Mouse (Mus musculus): ENCODE data around the gene Catsperd.
"Not testable (repeated sequence)": the region's sequence is repeated elsewhere in the genome, so short reads cannot be mapped to it uniquely, and the experiment has no call there.

Catsperd gene

DNA sequence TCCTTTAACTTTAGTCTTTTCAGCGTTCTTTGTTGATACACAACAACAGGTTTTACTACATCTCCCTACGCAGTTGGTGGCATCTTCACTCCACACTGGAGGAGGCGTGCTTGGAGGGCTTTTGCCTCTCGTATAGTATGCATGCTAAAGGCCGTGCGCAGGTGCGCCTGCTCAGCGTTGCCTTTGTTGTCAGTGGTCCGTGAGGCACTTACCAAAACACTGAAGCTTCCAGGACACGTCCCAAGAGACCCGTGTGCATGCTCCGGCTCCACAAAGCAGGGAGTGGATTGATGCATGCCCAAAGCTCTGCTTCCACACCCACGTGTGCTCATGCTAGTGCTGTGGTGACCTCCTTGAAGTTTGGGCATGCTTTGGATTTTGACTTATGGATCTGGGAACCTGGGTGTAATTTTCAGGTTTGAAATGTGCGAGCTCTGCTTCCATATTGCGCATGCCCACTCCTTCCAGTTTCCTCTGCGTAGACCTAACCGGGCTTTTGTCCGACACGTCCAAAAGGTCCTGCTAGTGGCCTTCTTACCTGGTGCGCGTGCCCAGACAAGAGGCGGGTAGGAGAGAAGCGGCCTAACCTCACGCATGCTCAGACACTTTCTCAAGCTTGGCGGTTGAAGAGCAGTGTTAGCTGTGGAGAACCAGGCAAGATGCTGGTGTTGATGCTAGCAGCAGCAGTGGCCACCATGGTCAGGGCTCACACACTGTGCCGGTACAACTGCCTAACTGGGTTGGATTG, at the start of gene Catsperd:
Gene Catsperd (plus strand): TSS at position 614 of the 748 bp plus-strand sequence.
- DNase-seq (ENCODE audit: low spot score): peak; percentile 63

DNA sequence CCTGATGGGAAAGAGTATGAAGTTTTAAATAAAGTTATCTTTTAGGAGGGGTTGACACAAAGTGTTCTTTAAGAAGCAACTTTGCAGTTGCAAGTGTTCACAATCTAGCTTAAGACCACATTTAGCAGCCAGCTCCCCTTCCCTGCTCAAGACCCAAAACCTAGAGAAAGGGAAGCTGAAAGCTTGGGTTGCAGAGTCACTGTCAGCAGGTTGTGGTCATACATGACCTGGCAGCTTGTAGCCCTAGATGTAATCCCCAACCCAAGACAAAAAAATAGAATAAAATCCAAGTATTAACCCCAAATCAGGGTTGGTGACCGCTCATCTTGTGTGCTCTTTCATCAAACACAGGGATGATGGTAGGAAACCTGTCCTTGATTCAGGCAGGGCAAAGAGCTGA, 44.9 kb upstream of the Catsperd start:
- no peak for DNase-seq (ENCODE audit: low spot score)

GRCm38 (mm10) chr17:56583611-56584256, 44.2 kb upstream of the Catsperd start:
- DNase-seq (ENCODE audit: low spot score): peak; percentile 33

DNA sequence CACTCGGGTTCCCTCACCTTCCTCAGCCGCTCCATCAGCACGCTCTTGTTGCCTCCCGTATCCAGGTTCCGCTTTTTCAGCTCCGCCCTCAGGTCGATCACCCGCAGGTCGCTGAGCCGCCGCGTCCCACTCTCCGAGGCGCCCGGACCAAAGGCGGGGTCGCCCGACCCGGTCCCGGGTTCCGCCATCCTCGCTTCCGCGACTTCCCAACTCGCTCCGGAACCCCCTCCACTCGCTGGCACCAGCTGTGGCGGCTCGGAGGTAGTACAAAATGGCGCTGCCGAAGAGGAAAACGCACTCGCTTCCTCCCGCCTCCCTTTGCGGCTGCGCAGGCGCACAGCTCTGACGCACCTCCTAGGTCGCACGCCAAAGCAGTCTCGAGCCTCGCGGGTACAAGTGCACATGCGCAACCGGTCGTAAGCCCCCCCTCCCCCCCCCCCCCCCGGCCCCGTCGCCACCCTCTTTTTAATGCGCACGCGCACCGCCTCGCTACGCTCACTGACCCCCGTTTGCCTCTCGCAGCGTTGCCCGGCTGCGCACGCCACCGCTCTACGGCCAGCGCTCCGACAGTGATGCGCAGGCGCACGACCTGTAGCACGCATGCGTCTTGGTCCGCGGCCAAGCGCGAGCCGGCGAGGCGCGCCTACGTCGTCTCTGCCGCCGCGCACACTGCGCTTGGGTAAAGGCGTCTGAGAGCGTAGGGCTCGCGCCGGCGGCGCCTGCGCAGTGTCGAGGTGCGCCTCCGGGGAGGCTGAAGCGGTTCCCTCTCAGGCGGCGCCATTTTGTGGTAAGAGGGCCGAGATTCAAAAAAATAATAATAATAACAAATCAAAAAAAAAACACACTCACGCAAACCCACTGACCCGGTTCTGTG, 43.4 kb upstream of the Catsperd start, which contains the start of the genes Safb2 and Safb:
Gene Safb2 (minus strand): TSS at position 329 of the 874 bp plus-strand sequence.
Gene Safb (plus strand): TSS at position 569 of the 874 bp plus-strand sequence.
- peak; percentile 100 for DNase-seq (ENCODE audit: low spot score)

- DNase-seq (ENCODE audit: low spot score): peak; percentile 37
Observed at GRCm38 (mm10) chr17:56585171-56585821, 42.6 kb upstream of the Catsperd start.

DNA sequence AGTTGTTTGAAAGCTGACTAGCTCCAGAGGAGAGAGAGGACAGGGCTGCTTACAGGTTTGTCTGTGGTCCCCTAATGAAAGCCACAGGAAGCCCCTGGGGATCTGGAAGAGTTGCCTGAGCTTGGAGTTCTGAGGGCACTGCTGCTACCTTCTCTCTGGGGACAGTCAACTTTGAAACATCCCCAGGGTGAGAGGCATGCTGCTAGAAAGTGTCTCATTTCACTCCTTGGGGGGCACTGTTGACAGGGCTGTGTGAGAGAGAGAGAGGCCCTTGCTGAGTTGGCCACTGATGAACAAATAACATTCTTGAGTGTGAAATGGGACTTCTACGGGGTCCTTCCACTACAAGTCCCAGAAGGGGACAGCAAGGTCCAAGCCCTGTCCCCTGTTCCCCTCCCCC, 40.2 kb upstream of the Catsperd start:
- no peak for DNase-seq (ENCODE audit: low spot score)

- DNase-seq (ENCODE audit: low spot score): no peak
Observed at GRCm38 (mm10) chr17:56588921-56589320, 39.0 kb upstream of the Catsperd start.

DNA sequence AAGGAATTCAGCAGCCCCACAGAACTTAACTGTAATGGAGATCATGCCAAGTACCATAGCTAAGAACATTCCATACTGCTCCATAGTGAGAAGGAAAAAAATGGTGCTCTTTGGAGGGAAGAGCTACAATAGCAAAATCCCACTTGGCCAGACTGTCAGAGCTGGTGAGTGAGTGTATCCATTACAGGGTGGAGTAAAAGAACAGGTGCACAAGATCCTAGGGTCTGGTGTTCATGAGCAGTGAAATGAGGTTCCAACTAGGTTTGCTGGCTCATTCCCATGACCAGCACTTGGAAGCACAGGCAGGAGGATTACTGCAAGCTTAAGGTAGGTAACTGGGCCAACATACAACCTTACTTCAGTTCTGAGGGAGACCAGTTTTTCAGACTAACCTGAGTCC, 35.4 kb upstream of the Catsperd start:
- no peak for DNase-seq (ENCODE audit: low spot score)

DNA sequence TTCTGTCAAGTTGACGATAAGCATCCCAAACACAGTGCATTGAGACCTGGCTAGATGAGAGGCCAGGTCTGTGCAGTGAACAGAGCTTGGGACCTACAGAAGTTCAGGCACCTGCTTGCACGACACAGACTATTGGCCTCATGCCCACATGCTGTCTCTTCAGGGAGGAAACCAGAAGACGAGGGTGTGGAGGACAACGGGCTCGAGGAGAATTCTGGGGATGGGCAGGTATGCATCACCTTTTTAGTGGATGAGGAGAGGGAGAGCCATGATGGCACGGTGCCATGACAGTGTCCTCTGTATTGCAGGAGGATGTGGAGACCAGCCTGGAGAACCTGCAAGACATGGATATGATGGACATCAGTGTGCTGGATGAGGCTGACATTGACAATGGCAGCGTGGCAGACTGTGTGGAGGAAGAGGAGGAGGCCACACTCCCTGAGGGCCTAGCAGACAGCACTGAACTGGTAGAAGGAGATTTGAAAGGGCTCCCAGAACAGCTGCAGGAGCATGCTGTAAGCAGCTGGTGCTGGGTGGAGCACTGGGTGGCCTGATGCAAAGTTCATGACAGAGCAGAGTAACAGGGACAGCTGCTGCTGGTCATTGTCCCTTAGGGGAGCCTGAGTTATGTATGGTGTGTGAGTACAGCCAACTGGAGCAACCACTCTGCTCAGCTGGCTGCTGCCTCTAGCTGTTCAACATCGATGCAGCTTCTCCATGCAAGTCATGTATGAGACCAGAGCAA, 34.2 kb upstream of the Catsperd start:
- DNase-seq (ENCODE audit: low spot score): no peak

- DNase-seq (ENCODE audit: low spot score): no peak
Observed at GRCm38 (mm10) chr17:56603186-56604069, 24.5 kb upstream of the Catsperd start.

DNA sequence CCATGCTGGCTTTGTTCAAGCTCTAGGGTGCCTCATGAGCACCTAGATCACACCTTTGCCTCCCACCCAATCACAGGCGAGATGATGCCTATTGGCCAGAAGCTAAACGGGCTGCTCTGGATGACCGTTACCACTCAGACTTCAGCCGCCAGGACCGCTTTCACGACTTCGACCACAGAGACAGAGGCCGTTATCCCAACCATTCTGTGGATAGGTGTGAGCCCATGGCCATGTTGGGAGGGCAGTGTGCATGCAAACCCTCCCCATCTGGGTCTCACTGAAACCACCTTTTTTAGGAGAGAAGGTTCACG, 23.9 kb upstream of the Catsperd start:
- DNase-seq (ENCODE audit: low spot score): no peak

GRCm38 (mm10) chr17:56604422-56604821, 23.5 kb upstream of the Catsperd start:
- no peak for DNase-seq (ENCODE audit: low spot score)

DNA sequence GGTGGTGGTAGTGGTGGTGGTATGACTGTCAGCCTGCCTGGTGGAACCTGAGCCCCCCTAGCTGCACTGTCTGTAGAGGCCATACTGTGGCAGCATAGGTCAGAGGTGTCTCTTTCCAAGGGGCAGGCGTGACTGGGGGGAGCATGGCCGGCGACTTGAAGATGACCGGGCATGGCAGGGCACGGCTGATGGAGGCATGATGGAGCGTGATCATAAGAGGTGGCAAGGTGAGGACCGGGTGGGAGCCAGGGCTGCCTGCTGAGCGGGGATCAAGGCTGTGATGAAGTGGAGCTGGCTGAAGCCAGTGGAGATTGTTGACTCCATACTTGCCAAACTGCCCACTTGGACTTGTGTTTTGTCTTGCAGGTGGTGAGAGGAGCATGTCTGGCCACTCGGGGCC, 22.5 kb upstream of the Catsperd start:
- no peak for DNase-seq (ENCODE audit: low spot score)

GRCm38 (mm10) chr17:56607521-56608062, 20.4 kb upstream of the Catsperd start:
- no peak for DNase-seq (ENCODE audit: low spot score)

GRCm38 (mm10) chr17:56608699-56609098, 19.2 kb upstream of the Catsperd start:
- no peak for DNase-seq (ENCODE audit: low spot score)

- peak; percentile 99 for DNase-seq (ENCODE audit: low spot score)
Observed at GRCm38 (mm10) chr17:56609452-56610171, 18.3 kb upstream of the Catsperd start, which contains the start of gene 2410015M20Rik. 2410015M20Rik (minus strand) TSS chr17:56609771.

GRCm38 (mm10) chr17:56611323-56611722, 16.6 kb upstream of the Catsperd start:
- no peak for DNase-seq (ENCODE audit: low spot score)

GRCm38 (mm10) chr17:56611861-56612564, 15.9 kb upstream of the Catsperd start:
- DNase-seq (ENCODE audit: low spot score): peak; percentile 76

DNA sequence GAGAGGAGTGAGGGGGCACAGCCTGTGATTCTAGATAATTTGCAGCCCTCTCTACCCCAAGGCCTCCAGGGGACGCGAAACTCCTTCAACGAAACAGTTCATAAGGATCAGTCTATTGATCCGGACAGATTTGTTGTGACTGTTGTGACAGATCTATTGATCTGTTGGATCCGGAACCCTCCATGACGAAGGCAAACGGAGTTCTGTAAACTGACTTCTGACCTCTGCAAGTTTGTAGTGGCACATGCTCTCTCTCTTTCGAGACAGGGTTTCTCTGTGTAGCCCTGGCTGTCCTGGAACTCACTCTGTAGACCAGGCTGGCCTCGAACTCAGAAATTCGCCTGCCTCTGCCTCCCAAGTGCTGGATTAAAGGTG, 15.4 kb upstream of the Catsperd start:
- DNase-seq (ENCODE audit: low spot score): not testable (repeated sequence)
